Mouse (Mus musculus) erythroblast, embryonic 14.5 days (primary cell): ENCODE data around the gene Tmem88b.

Experiments used
- GATA1 ChIP-seq: IDR thresholded peaks from 2 replicates; pipeline ENCODE4 v1.6.1; 2012; ENCODE audit warnings: low read length, inconsistent platforms, mixed read lengths
- TAL1 ChIP-seq: IDR thresholded peaks from 3 replicates; pipeline ENCODE4 v1.6.1; 2012; ENCODE audit warnings: low read length, inconsistent platforms, mixed read lengths

GRCm38 (mm10) chr4:155833836-155834235 lies 48.2 kb upstream of the Tmem88b start:
- TF ChIP-seq GATA1 (no peak), TAL1 (no peak)
